Mouse (Mus musculus): ENCODE results near the gene Dcdc2a.

- TF ChIP-seq CTCF (IDR thresholded peaks at IDR 0.05; ENCODE audit: borderline replicate concordance, control insufficient read depth, extremely low read depth, insufficient read depth, low read length, poor library complexity) (no peak), POLR2A (IDR thresholded peaks at IDR 0.05; ENCODE audit: control insufficient read depth, extremely low read depth, insufficient read depth, low read length, poor library complexity) (no peak)
Measured at GRCm38 (mm10) chr13:25218394-25218793, 162.6 kb downstream of the Dcdc2a start.
